Mouse (Mus musculus) hindbrain, embryonic 12.5 days (tissue): ENCODE results near the gene Fat1. TPM values are rescaled to one million over a fixed set of nuclear protein-coding genes. Genes with fewer than 3 reads are reported as not detected.
A peak's percentile ranks its signal among the peaks of the same experiment; 100 is the strongest.
"Not testable (repeated sequence)": the region's sequence is repeated elsewhere in the genome, so short reads cannot be mapped to it uniquely, and the experiment has no call there.

Experiments
- ATAC-seq: fragments of 200-750 bp; cut with Nextera tagmentation; 2 replicates; pipeline ENCODE4 v1.8.0; 2017; ENCODE audit warnings: moderate TSS enrichment; ENCODE audit not compliant: low FRiP score
- H3K27ac ChIP-seq: fragments of 300-500 bp; sonication (generic); 2 replicates; pipeline ENCODE4 v1.5.1; 2016; ENCODE audit warnings: mild to moderate bottlenecking
- H3K27me3 ChIP-seq: fragments of 300-500 bp; sonication (generic); 2 replicates; pipeline ENCODE4 v1.6.1; 2016; ENCODE audit warnings: mild to moderate bottlenecking
- H3K36me3 ChIP-seq: fragments of 300-500 bp; sonication (generic); 2 replicates; pipeline ENCODE4 v1.6.1; 2016; ENCODE audit warnings: mild to moderate bottlenecking
- H3K4me1 ChIP-seq: fragments of 300-500 bp; sonication (generic); 2 replicates; pipeline ENCODE4 v1.6.1; 2016
- H3K4me2 ChIP-seq: fragments of 300-500 bp; sonication (generic); replicated peaks from 2 replicates; pipeline ENCODE4 v1.6.1; 2016; ENCODE audit warnings: mild to moderate bottlenecking
- H3K4me3 ChIP-seq: fragments of 300-500 bp; sonication (generic); 2 replicates; pipeline ENCODE4 v1.5.1; 2016; ENCODE audit warnings: mild to moderate bottlenecking
- H3K9ac ChIP-seq: fragments of 300-500 bp; sonication (generic); 2 replicates; pipeline ENCODE4 v1.6.1; 2016; ENCODE audit warnings: mild to moderate bottlenecking, moderate library complexity
- H3K9me3 ChIP-seq: fragments of 300-500 bp; sonication (generic); replicated peaks from 2 replicates; pipeline ENCODE4 v1.6.1; 2016; ENCODE audit warnings: mild to moderate bottlenecking
- WGBS: fragments of 180-500 bp; shearing (Covaris S2); methylation state at CpG from one replicate; pipeline ENCODE4 v1.1.7; 2016; 5-methylcytosine and 5-hydroxymethylcytosine counted together
- polyA plus RNA-seq: library from polyadenylated mRNA; unstranded; fragments of >200 nt; fragmentation: Nextera tagmentation; extraction: Ambion mirVana; gene quantifications from 2 replicates; pipeline ENCODE4 v1.2.1, GENCODE M21; 2016

Fat1 gene
- polyA plus RNA-seq, 1 experiment from 2014 or later = 19.6 TPM

DNA sequence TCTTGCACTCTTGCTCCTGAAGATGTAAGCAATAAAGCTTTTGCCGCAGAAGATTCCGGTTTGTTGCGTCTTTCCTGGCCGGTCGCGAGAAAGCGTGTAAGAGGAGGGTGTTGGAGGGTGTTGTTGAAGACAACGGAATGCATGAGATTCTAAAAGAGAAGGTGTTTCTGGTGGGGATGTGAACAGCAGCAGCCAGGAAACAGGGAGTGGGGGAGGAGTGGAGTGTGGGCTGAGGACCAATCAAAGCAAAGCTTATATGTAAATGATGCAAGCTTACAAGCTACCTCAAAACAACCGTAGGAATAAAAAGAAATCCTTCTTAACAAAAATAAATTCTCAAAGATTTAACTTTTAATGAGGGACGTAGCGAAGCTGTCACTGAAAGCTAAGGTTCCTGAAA lies 127.1 kb downstream of the Fat1 start:
- Histone ChIP-seq H3K27me3 (no peaks in the 10 kb centered on the region), H3K4me3 (no peak overlapping the region), H3K4me2 (no peak overlapping the region), H3K9ac (no peak overlapping the region), H3K27ac (no peak overlapping the region), H3K4me1 (peaks cover 7% of the 10 kb centered on the region), H3K9me3 (no peaks in the 10 kb centered on the region), H3K36me3 (no peaks in the 10 kb centered on the region)
- no peak for ATAC-seq
- WGBS = 92% methylated on average over 11 of the region's 11 CpGs

DNA sequence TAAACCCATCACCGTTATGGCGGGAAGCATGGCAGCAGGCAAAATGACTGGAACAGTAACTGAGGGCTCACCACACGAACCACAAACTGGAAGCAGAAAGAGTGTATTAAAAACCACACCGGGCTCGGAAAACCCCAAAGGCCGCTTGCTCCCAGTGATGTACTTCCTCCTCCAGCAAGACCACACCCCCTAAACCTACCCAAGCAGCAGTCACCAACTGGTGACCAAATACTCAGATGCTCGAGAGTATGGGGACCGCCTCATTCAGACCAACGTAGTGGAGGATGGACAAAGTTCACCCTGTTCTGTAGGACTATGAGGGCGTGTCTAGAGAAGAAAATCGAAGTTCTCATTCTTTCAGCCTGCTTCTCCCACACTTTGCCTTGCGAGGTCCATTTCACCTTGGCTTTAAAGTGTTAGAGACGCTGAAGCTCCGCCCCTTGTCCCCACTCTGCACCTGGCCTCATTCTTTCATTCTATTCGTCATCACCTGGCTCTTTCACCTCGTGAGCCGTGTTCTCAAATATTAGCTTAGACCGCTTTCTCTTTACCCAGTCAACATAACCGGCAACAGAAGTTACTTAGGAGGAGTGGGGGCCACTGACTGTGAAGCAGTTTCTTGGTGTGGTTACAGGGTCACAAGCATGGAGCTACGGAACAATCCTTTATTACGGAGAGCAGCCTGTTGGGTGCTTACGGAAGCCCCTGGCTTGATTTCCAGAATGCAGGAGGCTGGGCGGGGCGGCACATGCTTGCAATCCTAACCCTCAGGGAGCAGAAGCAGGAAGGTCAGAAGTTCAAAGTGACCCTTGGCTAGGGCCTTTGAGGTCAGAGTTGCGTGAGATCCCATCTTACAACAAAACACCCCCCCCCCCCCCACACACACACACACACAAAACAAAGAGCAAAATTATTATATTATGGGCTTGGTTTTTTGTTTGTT lies 128.0 kb downstream of the Fat1 start:
- no peak overlapping the region for H3K4me2 ChIP-seq
- no peaks in the 10 kb centered on the region for H3K36me3 ChIP-seq
- H3K4me3 ChIP-seq = no peak overlapping the region
- no peak for ATAC-seq
- no peak overlapping the region for H3K27ac ChIP-seq
- H3K4me1 ChIP-seq = peaks cover 7% of the 10 kb centered on the region
- no peak overlapping the region for H3K9ac ChIP-seq
- H3K9me3 ChIP-seq = no peaks in the 10 kb centered on the region
- 69% methylated on average over 25 of the region's 25 CpGs for WGBS
- no peaks in the 10 kb centered on the region for H3K27me3 ChIP-seq

DNA sequence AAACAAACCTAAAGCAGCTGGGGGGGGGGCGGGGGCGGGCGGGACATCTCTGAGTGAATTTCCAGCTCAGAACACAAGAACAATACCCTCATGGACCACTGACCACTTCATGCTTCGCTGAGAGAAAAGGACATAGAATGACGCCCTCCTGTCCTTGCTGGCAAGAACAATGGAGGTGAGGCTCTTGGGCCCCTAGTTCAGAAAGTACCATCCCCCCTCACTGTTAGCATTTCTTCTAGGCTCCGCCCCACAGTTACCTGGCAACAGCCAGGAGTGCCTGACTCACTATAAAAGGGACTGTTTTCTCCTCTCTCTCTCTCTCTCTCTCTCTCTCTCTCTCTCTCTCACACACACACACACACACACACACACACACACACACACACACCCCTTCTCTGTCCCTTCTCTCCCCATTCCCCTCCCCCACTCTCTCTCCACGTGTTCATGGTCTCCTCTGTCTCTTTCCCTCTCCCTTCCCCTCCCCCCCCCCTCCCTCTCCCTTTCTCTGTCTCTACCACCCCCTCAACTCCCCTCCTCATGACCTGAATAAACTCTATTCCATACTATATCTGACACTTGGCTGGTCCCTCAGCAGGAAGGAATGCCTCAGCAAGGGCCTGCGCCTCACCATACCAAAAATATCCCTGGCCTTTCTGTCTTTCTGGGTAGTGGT lies 129.1 kb downstream of the Fat1 start:
- Histone ChIP-seq H3K9ac (no peak overlapping the region), H3K4me1 (peaks cover 12% of the 10 kb centered on the region), H3K4me3 (no peak overlapping the region), H3K4me2 (no peak overlapping the region), H3K27me3 (no peaks in the 10 kb centered on the region), H3K9me3 (no peaks in the 10 kb centered on the region), H3K27ac (no peak overlapping the region), H3K36me3 (no peaks in the 10 kb centered on the region)
- ATAC-seq = peak; percentile 74
- 26% methylated on average over 8 of the region's 8 CpGs for WGBS

DNA sequence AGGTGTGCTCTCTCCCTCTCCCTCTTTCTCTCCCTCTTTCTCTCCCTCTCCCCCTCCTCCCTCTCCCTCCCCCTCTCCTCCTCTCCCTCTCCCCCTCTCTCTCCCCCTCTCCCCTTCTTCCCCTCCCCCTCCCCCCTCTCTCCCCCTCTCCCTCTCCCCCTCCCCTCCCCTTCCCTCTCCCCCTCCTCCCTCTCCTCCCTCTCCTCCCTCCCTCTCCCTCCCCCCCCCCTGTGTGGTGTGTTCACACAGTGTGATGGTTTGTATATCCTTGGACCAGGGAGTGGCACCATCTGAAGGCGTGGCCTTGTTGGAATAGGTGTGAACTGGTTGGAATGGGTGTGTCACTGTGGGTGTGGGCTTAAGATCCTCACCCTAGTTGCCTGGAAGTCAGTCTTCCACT lies 130.1 kb downstream of the Fat1 start:
- ATAC-seq, H3K9me3 ChIP-seq, H3K27ac ChIP-seq, H3K9ac ChIP-seq, H3K4me3 ChIP-seq, H3K27me3 ChIP-seq, H3K36me3 ChIP-seq, H3K4me2 ChIP-seq: not testable (repeated sequence)
- 92% methylated on average over 1 of the region's 1 CpGs for WGBS
- H3K4me1 ChIP-seq = peaks cover 12% of the 10 kb centered on the region

DNA sequence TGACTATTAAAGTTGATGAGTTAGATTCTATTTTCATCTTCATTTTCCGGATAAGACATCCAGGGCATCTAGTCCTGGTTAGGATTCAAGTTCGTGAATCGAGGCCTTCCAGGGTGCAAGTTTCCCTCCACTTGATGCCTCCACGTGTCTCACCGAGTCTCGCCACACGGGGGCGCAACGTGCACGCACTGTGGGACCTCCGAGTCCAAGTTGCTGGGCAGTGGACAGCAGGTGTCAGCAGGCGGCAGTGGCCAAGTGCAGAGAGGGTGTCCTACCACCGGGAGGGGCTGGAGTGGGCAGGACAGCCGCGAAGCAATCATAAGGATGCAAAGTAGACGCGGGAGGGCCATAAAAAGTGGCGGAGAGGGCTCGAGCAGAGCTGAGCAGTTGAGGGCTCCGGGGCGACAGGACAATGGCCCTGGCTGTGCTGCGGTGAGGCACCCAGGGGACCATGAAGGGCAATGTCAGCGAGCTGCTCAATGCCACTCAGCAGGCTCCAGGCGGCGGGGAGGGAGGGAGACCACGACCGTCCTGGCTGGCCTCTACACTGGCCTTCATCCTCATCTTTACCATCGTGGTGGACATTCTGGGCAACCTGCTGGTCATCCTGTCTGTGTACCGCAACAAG lies 133.6 kb downstream of the Fat1 start, which contains the start of gene Mtnr1a:
Mtnr1a (plus strand) TSS at position 379 of the 628 bp plus-strand sequence.
- peak within 1 kb of the TSS; percentile 53; the same call in 1 of the 2 replicates for H3K9ac ChIP-seq
- peak; percentile 90 for ATAC-seq
- H3K27ac ChIP-seq = no peak within 1 kb of the TSS

DNA sequence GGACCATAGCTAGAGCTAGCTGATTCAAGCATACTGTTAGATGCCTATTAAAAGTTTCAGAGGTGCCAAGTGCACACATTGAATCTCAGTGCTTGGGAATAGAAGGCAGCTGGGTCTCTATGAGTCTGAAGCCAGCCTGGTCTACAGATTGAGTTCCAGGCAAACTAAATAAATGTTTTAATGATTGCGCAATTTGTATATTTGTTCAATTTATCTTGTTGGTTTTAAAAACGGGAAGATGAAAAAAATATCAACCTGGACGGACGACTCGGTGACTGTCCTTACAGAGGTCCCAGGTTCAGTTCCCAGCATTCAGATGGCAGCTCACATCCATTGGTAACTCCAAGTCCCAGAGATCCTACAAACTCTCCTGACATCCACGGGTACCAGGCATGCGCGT lies 135.7 kb downstream of the Fat1 start:
- no peak overlapping the region for H3K9ac ChIP-seq
- H3K4me3 ChIP-seq = no peak overlapping the region
- no peak for ATAC-seq
- H3K9me3 ChIP-seq = no peaks in the 10 kb centered on the region
- no peak overlapping the region for H3K27ac ChIP-seq
- no peaks in the 10 kb centered on the region for H3K36me3 ChIP-seq
- no peaks in the 10 kb centered on the region for H3K27me3 ChIP-seq
- no peak overlapping the region for H3K4me2 ChIP-seq
- peaks cover 5% of the 10 kb centered on the region; the same call in 1 of the 2 replicates for H3K4me1 ChIP-seq
- 92% methylated on average over 8 of the region's 8 CpGs for WGBS

More for the DNA sequence above, 133.6 kb downstream of the Fat1 start, which contains the start of gene Mtnr1a:
- H3K27me3 ChIP-seq = no peaks in the 10 kb centered on the region
- peaks cover 12% of the 10 kb centered on the region for H3K4me1 ChIP-seq
- WGBS = 7% methylated on average over 29 of the region's 29 CpGs
- peak within 1 kb of the TSS; percentile 39 for H3K4me3 ChIP-seq
- H3K9me3 ChIP-seq = no peaks in the 10 kb centered on the region
- peak within 1 kb of the TSS; percentile 70 for H3K4me2 ChIP-seq
- H3K36me3 ChIP-seq = no peaks in the 10 kb centered on the region

DNA sequence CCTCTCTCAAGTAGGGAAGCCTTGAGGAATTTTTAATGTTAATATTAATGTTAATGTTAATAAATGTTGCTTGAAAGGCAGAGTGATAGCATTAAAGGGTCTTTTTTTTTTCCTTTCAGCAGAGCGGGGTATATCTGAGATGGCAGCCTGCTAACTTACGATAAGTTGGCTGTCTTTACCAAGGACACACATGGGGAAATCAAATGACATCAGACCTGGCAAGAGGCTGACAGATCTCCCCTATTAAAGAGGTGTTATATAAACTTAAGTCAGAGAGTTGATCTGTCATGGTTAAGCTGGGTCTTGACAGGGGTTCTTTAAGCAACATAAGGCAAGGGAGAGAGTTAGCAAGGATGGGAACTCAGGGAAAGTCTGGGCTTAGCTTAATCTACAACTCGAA lies 145.6 kb downstream of the Fat1 start:
- Histone ChIP-seq H3K4me3 (no peak overlapping the region), H3K27me3 (no peaks in the 10 kb centered on the region), H3K4me1 (no peaks in the 10 kb centered on the region), H3K4me2 (no peak overlapping the region), H3K27ac (no peak overlapping the region), H3K9me3 (no peaks in the 10 kb centered on the region), H3K9ac (no peak overlapping the region), H3K36me3 (no peaks in the 10 kb centered on the region)
- ATAC-seq = no peak
- 89% methylated on average over 3 of the region's 3 CpGs for WGBS

DNA sequence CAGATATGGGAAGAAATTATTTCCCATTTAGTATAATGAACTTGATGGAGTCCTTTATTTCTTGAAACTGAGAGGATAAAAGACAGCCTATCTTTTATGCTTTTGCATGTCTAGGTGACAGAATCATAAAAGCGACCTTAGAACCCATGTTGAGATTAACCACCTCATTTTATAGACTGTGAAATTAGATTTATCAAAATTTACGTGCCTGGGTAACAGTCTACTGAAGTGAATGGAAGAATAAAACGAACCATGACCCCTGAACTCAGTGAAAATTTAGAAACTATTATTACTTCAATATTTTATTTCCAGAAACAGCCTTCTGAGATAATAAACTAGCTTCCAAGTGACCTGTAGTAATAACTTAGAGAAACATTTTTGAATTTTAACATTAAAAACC lies 158.4 kb downstream of the Fat1 start:
- H3K4me2 ChIP-seq = no peak overlapping the region
- WGBS = 80% methylated on average over 3 of the region's 3 CpGs
- H3K27ac ChIP-seq = no peak overlapping the region
- ATAC-seq = no peak
- no peaks in the 10 kb centered on the region for H3K27me3 ChIP-seq
- no peaks in the 10 kb centered on the region for H3K9me3 ChIP-seq
- H3K36me3 ChIP-seq = no peaks in the 10 kb centered on the region
- no peak overlapping the region for H3K4me3 ChIP-seq
- no peaks in the 10 kb centered on the region for H3K4me1 ChIP-seq
- no peak overlapping the region for H3K9ac ChIP-seq

Other genes starting within 250 kb of the Fat1 start
- gene Mtnr1a, start 133.7 kb downstream of the Fat1 start, polyA plus RNA-seq = 0.22 TPM in 1 of 2 replicates, not detected in the other